Mouse (Mus musculus): ENCODE results near the gene Elac2.

Gene Elac2

DNA sequence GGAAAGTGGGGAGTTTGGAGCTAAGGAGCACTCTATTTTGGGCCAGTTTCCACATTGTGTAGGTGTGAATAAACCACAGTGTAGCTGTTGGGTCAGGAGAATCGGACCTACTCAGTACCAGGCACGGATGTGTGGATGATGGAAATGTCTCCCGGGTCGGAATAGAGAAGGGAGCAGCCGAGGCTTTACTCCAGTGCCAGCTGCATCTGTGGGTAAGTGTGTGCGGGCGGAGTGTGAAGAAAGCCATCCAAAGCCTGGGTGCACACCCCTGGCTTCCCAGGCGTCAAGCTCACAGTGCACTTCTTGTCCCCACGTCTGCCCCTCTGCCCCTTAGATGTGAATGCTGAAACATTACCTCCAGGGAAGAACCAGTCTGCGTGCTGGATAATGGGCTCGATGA is 43.9 kb downstream of the Elac2 start:
- no peak for DNase-seq

DNA sequence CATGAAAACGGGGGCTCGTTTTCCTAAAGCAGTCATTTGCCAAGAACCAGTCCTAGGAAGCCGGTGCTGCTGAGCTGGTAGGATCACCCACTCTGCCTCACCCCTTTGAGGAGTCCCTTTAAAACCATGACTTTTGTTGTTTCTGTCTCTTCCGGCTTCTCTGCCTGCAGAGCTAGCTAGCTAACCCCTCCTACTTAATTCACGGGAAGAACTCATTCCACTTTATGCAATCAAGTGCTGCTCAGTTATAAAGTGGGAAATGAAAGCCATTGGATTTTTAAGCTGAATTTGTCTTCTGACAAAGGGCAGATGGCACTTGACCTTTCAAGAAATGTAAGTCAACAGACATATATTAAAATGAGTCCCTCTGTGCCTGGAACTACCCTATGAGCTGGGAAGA is 49.2 kb downstream of the Elac2 start:
- DNase-seq, result no peak

- DNase-seq, result no peak
Observed at GRCm38 (mm10) chr11:65030201-65030600, 51.4 kb downstream of the Elac2 start.

DNA sequence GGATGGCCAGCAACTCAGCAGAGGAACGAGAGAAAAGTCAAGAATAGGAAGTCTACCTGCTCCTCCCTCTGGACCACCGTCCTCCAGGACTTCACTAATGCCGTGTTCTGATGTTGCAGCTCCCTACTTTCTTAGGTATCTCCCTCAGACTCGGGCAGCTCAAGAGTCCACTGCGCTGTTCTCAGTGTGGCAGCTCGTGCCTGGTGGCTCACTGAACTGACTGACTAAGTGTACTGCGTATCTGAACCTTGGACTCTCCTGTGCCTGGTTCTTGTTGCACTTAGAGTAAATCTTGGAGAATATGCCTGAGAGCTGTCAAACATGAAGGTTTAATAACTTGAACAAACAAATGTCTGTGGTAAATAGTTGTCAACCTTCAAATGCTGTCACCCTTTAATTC is 53.4 kb downstream of the Elac2 start:
- DNase-seq, result no peak

- no peak for DNase-seq
Observed at GRCm38 (mm10) chr11:65038996-65039395, 60.2 kb downstream of the Elac2 start.

DNA sequence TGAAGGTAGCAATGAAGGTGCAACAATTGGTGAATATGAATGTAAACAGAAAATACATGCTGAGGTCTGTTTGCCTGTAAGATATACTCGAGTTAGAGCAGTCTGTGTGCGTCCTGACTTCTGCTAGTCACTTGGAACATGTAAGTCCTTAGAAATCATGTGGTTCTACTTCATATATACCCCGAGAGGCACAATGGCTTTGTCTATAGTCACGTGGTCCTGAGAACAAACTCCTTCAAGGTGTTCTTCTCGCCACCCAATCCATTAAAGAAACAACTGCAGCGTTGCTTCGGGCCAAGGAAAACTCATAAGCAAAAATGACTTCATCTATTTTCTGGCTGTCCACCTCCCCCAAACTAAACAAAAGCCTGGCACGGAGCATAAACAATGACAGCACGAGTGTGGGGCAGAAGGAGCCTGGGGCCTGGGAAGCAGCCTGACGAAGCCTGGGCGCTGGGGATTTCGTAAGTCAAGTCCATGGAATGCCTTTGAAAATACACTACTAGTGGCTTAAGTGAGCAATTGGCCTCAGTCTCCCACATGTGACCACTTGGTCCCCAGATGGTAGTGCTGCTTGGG is 60.8 kb downstream of the Elac2 start:
- DNase-seq, result peak in 1 of 2 experiments; percentile 22

GRCm38 (mm10) chr11:65040556-65040955 is 61.7 kb downstream of the Elac2 start:
- DNase-seq, result peak; percentile 36 to 44

- peak; percentile 88 for DNase-seq
Observed at GRCm38 (mm10) chr11:65049090-65049489, 70.3 kb downstream of the Elac2 start.

DNA sequence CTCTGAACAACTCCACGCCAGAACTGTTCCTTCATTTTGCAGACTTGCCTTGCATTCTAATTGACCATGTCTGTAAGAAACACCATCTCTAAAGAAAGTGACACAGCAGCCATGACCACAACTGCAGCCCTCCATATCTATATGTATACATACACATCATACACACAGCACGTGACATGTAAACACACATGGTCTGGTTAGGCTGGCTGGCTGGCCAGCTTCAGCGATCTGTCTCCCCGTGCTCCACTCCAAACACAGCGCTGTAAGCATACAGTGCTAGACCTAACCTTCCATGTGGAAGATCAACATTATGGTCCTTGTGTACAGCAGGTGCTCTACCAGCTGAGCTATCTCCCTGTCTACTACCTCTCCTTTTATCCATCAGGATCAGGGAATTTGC is 72.0 kb downstream of the Elac2 start:
- no peak for DNase-seq

All from cerebellum, postnatal 10 days (tissue).